Mouse (Mus musculus) embryonic stem cell, embryonic (primary cell): ENCODE measurements at regions not wholly inside any gene's neighbourhood (a gene's known extent, or its start where the extent isn't known, plus 50 kb on each side); places are given as distances from the start of the nearest gene placed in this dataset.

Experiments
- CTCF ChIA-PET, 4 experiments: fragments of 300-600 bp in 2 of 4; fragments of 350-600 bp in 2 of 4; sonication (Branson Sonifier 250); formaldehyde crosslinking; loops; one replicate each; lab custom pipeline; 2022; ENCODE audit warnings: inconsistent platforms in 2 of 4; lab: Charles Lee
- POLR2A ChIA-PET, 4 experiments: fragments of 300-600 bp in 2 of 4; fragments of 350-600 bp in 2 of 4; sonication (Branson Sonifier 250); formaldehyde crosslinking; loops; one replicate each; lab custom pipeline; 2022; ENCODE audit warnings: antibody characterized with exemption in 4 of 4, inconsistent platforms in 1 of 4; lab: Charles Lee

GRCm38 (mm10) chr1:159034952-159035351, 54.7 kb upstream of the Pappa2 start:
- POLR2A ChIA-PET: no interaction called here

DNA sequence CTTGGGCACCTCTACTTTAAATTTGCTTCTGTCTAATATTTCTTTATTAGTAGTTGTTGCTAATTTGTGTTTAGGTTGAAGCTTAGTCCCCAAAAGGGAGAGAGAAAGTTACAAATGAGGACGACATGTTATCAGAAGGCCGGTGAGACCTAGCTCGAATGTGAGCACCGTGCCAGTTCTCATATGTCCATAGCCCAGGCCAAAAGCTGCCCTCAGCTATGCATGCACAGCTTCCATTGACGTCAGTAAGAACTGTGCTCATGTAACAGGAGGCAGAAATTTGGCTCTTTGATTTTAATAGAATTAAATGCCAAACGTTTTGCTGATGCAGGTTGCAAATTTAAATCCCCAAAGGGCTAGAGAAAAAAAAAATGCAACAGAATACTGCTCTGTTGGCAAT, 56.1 kb upstream of the Pappa2 start:
- CTCF ChIA-PET: interaction anchor here in 1 of 4 experiments (0.7 kb wide), 1 partner anchor 426 kb away, joined by 3 read pairs; no protein-coding TSS in a partner anchor

More at GRCm38 (mm10) chr1:159034952-159035351, 54.7 kb upstream of the Pappa2 start:
- CTCF ChIA-PET: no interaction called here

GRCm38 (mm10) chr1:159045870-159046385, 65.6 kb upstream of the Pappa2 start:
- CTCF ChIA-PET: no interaction called here
- POLR2A ChIA-PET: no interaction called here

More for the DNA sequence above, 56.1 kb upstream of the Pappa2 start:
- POLR2A ChIA-PET: no interaction called here

DNA sequence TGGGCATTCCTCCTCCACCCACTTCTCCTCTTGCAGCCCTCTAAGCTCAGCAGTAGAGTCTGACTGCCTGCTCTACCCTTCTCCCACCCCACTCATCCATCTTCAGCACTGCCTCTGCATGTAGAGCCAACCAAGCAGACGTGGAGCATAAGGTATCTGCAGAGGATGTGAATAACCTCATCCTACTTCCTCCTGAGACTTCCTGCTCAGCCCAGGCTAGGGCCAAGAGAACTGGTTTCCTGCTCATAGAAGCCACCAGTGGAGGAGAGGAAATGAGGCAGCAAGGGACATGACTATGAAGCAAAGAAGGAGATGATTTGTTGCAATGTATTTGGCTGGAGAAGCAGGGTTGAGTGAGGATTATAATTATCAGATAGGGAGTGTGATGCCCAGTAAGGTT, 84.7 kb upstream of the Pappa2 start:
- CTCF ChIA-PET: no interaction called here
- POLR2A ChIA-PET: no interaction called here

GRCm38 (mm10) chr1:159099205-159099604, 118.9 kb upstream of the Pappa2 start:
- ChIA-PET CTCF (no interaction called here), POLR2A (no interaction called here)

DNA sequence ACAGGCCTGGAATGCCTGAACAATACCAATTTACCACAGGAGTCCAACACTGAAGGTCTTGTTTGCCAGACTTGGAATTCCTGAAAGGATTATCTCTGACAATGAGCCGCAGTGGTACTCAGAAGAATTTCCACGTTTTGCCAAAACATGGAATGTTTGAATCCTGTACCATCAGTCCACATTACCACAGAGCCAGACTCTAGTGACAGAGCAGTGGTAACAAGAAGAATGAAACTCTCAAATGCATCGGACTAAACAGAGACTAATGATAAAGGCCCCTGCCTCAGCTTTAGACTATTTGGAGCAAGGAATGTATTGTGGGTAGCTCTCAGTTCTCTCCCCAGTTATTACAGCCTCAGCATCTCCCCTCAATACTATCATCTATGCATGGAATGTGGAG, 109.9 kb upstream of the Cop1 start:
- ChIA-PET POLR2A (no interaction called here), CTCF (no interaction called here)

- POLR2A ChIA-PET: no interaction called here
These were observed 107.2 kb upstream of the Cop1 start for GRCm38 (mm10) chr1:159124874-159125273.

GRCm38 (mm10) chr1:159135301-159135700, 96.8 kb upstream of the Cop1 start:
- ChIA-PET POLR2A (no interaction called here), CTCF (interaction anchor here (0.6 to 1.9 kb wide), 27 partner anchors 9 to 1582 kb away, joined by 3 to 26 read pairs (median 3); no protein-coding TSS in a partner anchor)

More at GRCm38 (mm10) chr1:159124874-159125273, 107.2 kb upstream of the Cop1 start:
- CTCF ChIA-PET: interaction anchor here in 2 of 4 experiments (0.8 to 1.5 kb wide), 2 partner anchors 10 kb away, joined by 3 read pairs; no protein-coding TSS in a partner anchor

GRCm38 (mm10) chr1:159147788-159148497, 84.2 kb upstream of the Cop1 start:
- POLR2A ChIA-PET: no interaction called here
- CTCF ChIA-PET: interaction anchor here in 2 of 4 experiments (0.7 kb wide), 2 partner anchors 13 to 777 kb away, joined by 3 to 4 read pairs; no protein-coding TSS in a partner anchor

DNA sequence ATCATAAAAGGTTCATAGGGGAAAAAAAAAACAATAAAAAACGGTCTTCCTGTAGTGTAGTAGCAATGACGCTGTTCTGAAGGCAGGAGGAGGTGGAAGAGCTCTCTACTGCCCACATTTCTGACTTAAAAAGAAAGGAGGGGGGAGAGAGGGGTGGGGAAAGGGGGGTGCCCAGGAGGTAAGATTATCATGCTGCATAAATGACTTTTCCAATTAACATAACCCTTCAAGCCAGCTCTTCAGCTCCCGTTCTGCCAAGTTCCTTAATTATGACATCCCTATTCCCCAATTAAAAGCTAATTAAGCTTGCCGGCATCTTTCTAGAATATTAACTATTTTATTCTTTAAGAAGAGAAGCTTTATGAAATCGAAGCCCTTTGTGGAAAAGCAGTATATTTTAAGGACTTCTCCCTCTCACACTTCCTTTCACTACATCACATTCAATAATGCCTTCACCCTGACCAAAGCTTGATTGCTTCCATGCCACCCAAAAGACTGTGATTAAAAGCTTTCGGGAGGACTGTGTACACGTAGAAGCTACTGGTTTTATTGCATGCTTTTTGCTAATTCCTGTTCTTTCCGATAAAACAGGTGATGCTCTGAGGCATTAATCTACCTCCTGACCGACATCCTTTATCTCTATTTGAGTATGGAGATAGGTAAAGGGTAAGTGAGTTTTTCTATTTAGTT, 83.5 kb upstream of the Cop1 start:
- CTCF ChIA-PET: interaction anchor here in 3 of 4 experiments (0.7 to 1.2 kb wide), 3 partner anchors 13 to 776 kb away, joined by 3 to 4 read pairs (median 3); no protein-coding TSS in a partner anchor
- POLR2A ChIA-PET: interaction anchor here in 2 of 4 experiments (0.6 to 0.7 kb wide), 2 partner anchors 63 to 554 kb away, joined by 4 read pairs; no protein-coding TSS in a partner anchor

DNA sequence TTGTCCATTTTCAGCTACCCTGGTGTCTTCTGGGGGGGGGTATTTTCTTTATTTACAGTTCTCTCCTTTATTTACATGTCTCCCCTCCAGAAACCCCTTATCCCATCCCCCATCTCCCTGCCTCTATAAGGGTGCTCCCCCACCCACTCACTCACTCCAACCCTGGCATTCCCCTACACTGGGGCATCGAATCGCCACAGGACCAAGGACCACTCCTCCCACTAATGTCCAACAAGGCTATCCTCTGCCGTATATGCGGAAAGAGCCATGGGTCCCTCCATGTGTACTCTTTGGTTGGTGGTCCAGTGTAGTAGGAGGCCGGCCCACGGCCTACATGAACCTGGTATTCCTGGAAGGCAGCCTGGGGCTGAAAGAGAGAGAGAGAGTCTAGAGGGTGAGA, 82.9 kb upstream of the Cop1 start:
- POLR2A ChIA-PET: interaction anchor here in 2 of 4 experiments (0.6 to 0.7 kb wide), 2 partner anchors 63 to 553 kb away, joined by 4 read pairs; no protein-coding TSS in a partner anchor

GRCm38 (mm10) chr1:159149721-159150120, 82.4 kb upstream of the Cop1 start:
- CTCF ChIA-PET: interaction anchor here in 1 of 4 experiments (1.2 kb wide), 1 partner anchor 15 kb away, joined by 3 read pairs; no protein-coding TSS in a partner anchor
- POLR2A ChIA-PET: no interaction called here

More for the DNA sequence above, 82.9 kb upstream of the Cop1 start:
- CTCF ChIA-PET: interaction anchor here in 1 of 4 experiments (1.2 kb wide), 1 partner anchor 14 kb away, joined by 3 read pairs; no protein-coding TSS in a partner anchor

- ChIA-PET POLR2A (no interaction called here), CTCF (no interaction called here)
These were observed 81.8 kb upstream of the Cop1 start for GRCm38 (mm10) chr1:159150351-159150750.

DNA sequence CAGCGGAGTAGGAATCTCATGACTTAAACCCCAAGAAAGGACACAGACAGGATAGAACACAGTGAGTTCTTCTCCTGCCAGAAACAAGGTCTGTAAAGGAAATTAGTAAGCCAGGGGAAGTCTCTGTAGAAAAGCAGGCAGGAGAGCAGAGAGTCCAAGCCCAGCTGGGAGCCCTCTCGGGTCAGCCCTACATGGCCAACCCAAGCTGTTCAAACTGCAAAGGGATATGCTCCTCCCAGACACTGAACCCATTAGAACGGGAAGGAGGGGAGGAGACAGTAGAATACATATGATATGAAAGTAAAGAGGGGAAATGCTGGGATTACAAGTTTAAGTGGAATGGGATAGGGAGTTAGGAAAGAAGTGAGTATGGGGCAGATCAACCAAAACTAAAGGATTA, 75.7 kb upstream of the Cop1 start:
- CTCF ChIA-PET: no interaction called here
- POLR2A ChIA-PET: no interaction called here

- POLR2A ChIA-PET: interaction anchor here in 2 of 4 experiments (0.6 to 1.7 kb wide), 2 partner anchors 74 to 1001 kb away, joined by 3 read pairs; no protein-coding TSS in a partner anchor
- CTCF ChIA-PET: interaction anchor here in 1 of 4 experiments (0.6 kb wide), 1 partner anchor 360 kb away, joined by 5 read pairs; no protein-coding TSS in a partner anchor
These were observed 71.8 kb upstream of the Cop1 start for GRCm38 (mm10) chr1:159160035-159160960.

DNA sequence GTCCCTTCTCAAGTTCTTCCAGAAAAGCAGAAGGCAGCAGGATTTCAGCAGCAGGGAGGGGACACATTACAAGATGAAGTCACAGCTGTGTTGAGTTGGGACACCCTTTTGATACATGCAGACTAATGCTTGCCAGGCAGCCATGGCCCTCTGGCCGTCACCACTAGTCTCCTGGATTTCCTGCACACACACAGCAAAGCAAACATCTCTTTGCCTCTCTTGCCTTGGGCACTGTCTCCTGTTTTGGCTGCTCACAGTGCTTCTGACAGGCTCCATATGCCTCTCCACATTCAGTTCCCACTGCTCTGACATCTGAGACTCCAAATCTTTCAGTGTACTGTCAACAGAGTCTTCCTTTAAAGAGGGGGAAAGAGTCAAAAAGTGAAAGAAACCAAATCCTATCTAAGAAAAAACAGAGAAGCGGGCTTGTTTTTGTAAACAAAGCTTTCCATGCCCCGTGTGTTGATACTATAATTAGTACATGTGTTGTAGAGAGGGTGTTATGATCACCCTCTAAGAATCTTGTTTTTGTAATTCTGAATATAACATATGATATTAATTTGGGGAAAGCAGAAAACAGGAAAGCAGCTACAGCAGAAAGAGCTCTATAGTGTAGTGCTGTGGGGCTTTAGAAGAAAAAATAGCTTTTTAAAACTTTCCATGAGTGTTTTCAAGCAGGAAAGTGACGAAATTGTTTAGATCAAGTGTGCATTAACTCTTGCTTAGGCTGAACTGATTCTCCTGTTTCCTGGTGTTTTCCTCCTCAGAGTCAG, 68.8 kb upstream of the Cop1 start:
- ChIA-PET POLR2A (no interaction called here), CTCF (no interaction called here)

GRCm38 (mm10) chr1:159182031-159182430, 50.1 kb upstream of the Cop1 start:
- POLR2A ChIA-PET: no interaction called here
- CTCF ChIA-PET: no interaction called here
